Mouse (Mus musculus): Measurements from ENCODE around the gene Rbm38. TPM values are rescaled to one million over a fixed set of nuclear protein-coding genes. Genes with fewer than 3 reads are reported as not detected.

Gene Rbm38
- polyA plus RNA-seq, 1 experiment from 2014 or later, result 74.2 TPM

DNA sequence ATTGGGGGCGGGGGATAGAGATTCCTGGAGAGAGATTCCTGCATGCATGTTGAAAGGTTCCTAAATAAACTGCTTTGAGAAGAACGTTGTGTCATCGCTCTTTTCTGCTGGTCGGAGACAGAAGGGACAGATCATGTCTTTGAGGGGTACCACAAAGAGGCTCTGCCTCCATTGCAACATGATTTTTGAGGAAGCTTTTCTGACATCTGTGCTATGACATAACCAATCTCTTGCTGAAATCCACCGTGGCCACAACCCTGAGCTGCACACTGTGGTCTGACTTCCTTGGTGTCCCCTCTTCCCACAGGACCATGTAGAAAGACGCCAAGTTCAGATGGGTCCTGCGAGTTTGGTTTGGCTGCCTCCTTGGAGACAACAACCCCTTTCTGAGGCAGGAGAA lies 52.6 kb downstream of the Rbm38 start:
- no peak overlapping the region for H3K4me3 ChIP-seq (ENCODE audit: low read depth, low read length)
- H3K27me3 ChIP-seq (ENCODE audit: control insufficient read depth, insufficient read depth, low read length), result no peaks in the 10 kb centered on the region
- no peaks in the 10 kb centered on the region for H3K36me3 ChIP-seq (ENCODE audit: control insufficient read depth, insufficient read depth, low read length)
- 90% methylated on average over 7 of the region's 7 CpGs for WGBS
- ATAC-seq (ENCODE audit: insufficient read depth, low FRiP score, low TSS enrichment), result no peak
- H3K27ac ChIP-seq (ENCODE audit: low read depth, low read length), result no peak overlapping the region
- H3K4me1 ChIP-seq (ENCODE audit: control insufficient read depth, insufficient read depth, low read length), result no peaks in the 10 kb centered on the region
- no peak overlapping the region for H3K4me2 ChIP-seq (ENCODE audit: low read depth)
- no peak overlapping the region for H3K9ac ChIP-seq (ENCODE audit: low read length)
- DNase-seq (ENCODE audit: low spot score), result no peak
- H3K9me3 ChIP-seq (ENCODE audit: control insufficient read depth, low read length), result no peaks in the 10 kb centered on the region

DNA sequence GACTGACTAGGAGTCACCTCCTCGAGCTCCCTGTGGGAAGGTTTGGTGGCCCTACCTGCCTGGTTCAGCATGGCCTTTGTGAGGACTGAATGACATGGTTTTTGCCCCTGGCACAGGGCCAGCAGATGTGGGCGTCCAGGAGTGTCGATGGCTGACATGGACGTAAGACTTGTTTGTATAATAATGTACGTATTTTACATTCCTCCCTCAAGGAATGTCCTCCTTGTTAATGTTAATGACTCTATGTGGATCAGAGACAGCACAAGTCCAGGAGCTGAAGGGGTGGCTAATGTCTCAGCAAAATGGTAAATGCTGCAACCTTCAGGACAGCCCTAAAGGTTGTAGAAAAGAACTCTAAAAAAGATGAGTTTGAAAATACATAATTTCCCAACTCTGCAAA lies 53.4 kb downstream of the Rbm38 start:
- Histone ChIP-seq H3K27me3 (ENCODE audit: control insufficient read depth, insufficient read depth, low read length) (no peaks in the 10 kb centered on the region), H3K9ac (ENCODE audit: low read length) (no peak overlapping the region), H3K9me3 (ENCODE audit: control insufficient read depth, low read length) (no peaks in the 10 kb centered on the region), H3K36me3 (ENCODE audit: control insufficient read depth, insufficient read depth, low read length) (no peaks in the 10 kb centered on the region), H3K4me3 (ENCODE audit: low read depth, low read length) (no peak overlapping the region), H3K27ac (ENCODE audit: low read depth, low read length) (no peak overlapping the region), H3K4me1 (ENCODE audit: control insufficient read depth, insufficient read depth, low read length) (no peaks in the 10 kb centered on the region), H3K4me2 (ENCODE audit: low read depth) (no peak overlapping the region)
- DNase-seq (ENCODE audit: low spot score) (no peak), ATAC-seq (ENCODE audit: insufficient read depth, low FRiP score, low TSS enrichment) (no peak)
- 79% methylated on average over 5 of the region's 5 CpGs for WGBS

DNA sequence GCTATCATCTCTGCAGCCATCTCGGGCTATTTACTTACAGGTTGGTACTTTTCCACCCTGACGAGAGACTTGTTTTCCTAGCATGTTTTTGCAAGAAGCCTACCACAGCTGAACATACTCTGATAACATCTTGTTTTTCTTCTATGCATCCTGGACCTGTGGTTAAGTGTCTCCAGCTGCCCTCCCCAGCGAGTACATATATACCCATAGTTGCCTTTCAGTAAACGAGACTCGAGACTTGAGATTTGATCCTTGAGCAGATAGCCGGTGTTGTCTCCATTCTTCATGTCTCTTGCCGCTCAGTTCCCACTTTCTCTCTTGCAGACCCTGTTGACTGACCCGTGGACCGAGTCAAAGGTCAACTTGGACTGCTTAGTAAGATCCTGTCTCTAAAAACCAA lies 56.6 kb downstream of the Rbm38 start:
- no peak overlapping the region for H3K9ac ChIP-seq (ENCODE audit: low read length)
- no peaks in the 10 kb centered on the region for H3K9me3 ChIP-seq (ENCODE audit: control insufficient read depth, low read length)
- no peak for ATAC-seq (ENCODE audit: insufficient read depth, low FRiP score, low TSS enrichment)
- no peak overlapping the region for H3K4me2 ChIP-seq (ENCODE audit: low read depth)
- H3K27ac ChIP-seq (ENCODE audit: low read depth, low read length), result no peak overlapping the region
- DNase-seq (ENCODE audit: low spot score), result peak; percentile 5
- H3K36me3 ChIP-seq (ENCODE audit: control insufficient read depth, insufficient read depth, low read length), result no peaks in the 10 kb centered on the region
- 77% methylated on average over 9 of the region's 9 CpGs for WGBS
- no peaks in the 10 kb centered on the region for H3K4me1 ChIP-seq (ENCODE audit: control insufficient read depth, insufficient read depth, low read length)
- no peaks in the 10 kb centered on the region for H3K27me3 ChIP-seq (ENCODE audit: control insufficient read depth, insufficient read depth, low read length)
- H3K4me3 ChIP-seq (ENCODE audit: low read depth, low read length), result no peak overlapping the region

DNA sequence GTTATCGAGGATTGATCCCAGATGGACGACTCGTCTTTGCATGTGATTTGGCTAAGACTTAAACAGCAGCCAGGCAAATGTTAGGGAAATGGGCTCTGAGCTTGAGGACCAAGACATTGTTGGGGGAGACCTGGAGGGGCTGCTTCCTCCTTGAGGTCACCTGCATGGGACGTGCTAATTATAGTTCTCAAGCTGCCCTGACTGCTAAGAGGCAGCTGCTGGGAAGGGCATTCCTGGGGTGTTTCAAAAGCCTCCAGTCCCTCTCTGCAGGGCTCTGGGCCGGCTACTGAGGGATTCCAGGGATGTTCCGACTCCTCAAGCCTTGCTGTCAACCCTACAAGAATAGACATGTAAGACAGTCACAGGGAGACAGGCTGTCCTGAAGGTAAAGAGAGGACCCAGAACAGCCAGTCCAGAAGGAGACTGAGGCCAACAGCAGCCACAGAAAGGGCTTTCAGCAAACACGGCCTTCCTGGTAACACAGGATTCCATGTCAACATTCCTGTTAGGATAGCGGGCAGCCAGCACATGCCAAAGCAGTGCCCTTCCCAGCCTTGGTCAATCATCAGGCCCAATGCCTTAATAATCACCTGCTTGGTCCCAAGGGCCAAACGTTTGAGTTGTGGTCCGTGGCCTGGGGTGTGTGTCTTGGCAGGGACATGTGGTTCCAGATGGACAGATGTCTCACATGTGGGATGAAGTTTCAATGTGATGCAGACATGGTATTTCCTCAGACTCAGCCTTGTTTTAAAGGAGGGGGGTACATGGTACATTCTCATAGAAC lies 59.7 kb downstream of the Rbm38 start:
- DNase-seq (ENCODE audit: low spot score) (peak; percentile 7), ATAC-seq (ENCODE audit: insufficient read depth, low FRiP score, low TSS enrichment) (no peak)
- Histone ChIP-seq H3K4me3 (ENCODE audit: low read depth, low read length) (no peak overlapping the region), H3K36me3 (ENCODE audit: control insufficient read depth, insufficient read depth, low read length) (no peaks in the 10 kb centered on the region), H3K27me3 (ENCODE audit: control insufficient read depth, insufficient read depth, low read length) (no peaks in the 10 kb centered on the region), H3K9me3 (ENCODE audit: control insufficient read depth, low read length) (no peaks in the 10 kb centered on the region), H3K9ac (ENCODE audit: low read length) (no peak overlapping the region), H3K4me2 (ENCODE audit: low read depth) (no peak overlapping the region), H3K4me1 (ENCODE audit: control insufficient read depth, insufficient read depth, low read length) (no peaks in the 10 kb centered on the region), H3K27ac (ENCODE audit: low read depth, low read length) (no peak overlapping the region)
- 69% methylated on average over 10 of the region's 10 CpGs for WGBS

DNA sequence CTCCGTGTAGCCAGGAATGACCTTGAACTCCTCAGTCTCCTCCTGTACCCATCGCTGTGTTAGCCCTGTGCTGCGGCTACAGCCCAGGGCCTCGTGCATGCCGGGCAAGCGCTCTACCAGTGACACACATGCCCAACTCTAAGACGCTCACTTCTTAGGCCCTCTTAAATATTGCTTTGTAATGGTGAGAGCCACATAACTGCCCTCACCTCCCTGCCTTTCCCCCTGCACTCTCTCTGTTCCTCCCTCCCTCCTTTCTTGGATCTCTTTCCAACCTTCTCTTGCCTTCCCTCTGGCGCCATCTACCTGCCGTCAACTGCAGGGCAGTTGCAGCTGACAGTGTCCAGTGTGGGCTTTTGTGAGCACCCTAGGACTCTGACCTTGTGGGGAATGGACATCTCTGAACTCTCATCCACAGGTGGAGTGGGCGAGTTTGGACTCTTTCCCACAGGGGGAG lies 60.5 kb downstream of the Rbm38 start:
- H3K4me2 ChIP-seq (ENCODE audit: low read depth), result no peak overlapping the region
- H3K4me3 ChIP-seq (ENCODE audit: low read depth, low read length), result no peak overlapping the region
- no peaks in the 10 kb centered on the region for H3K27me3 ChIP-seq (ENCODE audit: control insufficient read depth, insufficient read depth, low read length)
- H3K9ac ChIP-seq (ENCODE audit: low read length), result no peak overlapping the region
- DNase-seq (ENCODE audit: low spot score) (peak; percentile 76), ATAC-seq (ENCODE audit: insufficient read depth, low FRiP score, low TSS enrichment) (peak; percentile 62)
- H3K36me3 ChIP-seq (ENCODE audit: control insufficient read depth, insufficient read depth, low read length), result no peaks in the 10 kb centered on the region
- H3K9me3 ChIP-seq (ENCODE audit: control insufficient read depth, low read length), result no peaks in the 10 kb centered on the region
- 40% methylated on average over 10 of the region's 10 CpGs for WGBS
- no peak overlapping the region for H3K27ac ChIP-seq (ENCODE audit: low read depth, low read length)
- no peaks in the 10 kb centered on the region for H3K4me1 ChIP-seq (ENCODE audit: control insufficient read depth, insufficient read depth, low read length)

DNA sequence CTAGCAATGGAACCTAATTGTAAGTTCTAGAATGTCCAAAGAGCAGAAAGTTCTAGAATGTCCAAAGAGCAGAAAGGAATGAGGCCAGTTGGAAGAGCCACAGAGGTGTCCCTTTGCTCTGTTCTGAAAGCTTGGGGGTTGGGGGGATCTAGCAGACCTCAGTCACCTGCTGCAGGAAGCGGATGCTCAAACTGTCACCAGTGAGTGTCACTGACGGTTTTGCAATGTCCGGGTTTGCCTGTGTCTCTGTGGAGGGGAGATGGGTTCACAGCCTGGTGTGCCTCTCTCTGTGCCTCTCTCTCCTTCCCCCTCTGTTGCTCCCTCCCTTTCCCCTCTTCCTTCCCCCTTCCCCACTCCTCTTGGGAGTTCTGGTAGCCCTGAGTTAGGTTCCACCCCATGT lies 62.4 kb downstream of the Rbm38 start:
- Histone ChIP-seq H3K27me3 (ENCODE audit: control insufficient read depth, insufficient read depth, low read length) (no peaks in the 10 kb centered on the region), H3K4me1 (ENCODE audit: control insufficient read depth, insufficient read depth, low read length) (no peaks in the 10 kb centered on the region), H3K36me3 (ENCODE audit: control insufficient read depth, insufficient read depth, low read length) (no peaks in the 10 kb centered on the region), H3K9me3 (ENCODE audit: control insufficient read depth, low read length) (no peaks in the 10 kb centered on the region), H3K27ac (ENCODE audit: low read depth, low read length) (no peak overlapping the region), H3K4me3 (ENCODE audit: low read depth, low read length) (no peak overlapping the region), H3K4me2 (ENCODE audit: low read depth) (no peak overlapping the region), H3K9ac (ENCODE audit: low read length) (no peak overlapping the region)
- WGBS, result 86% methylated on average over 3 of the region's 3 CpGs
- ATAC-seq (ENCODE audit: insufficient read depth, low FRiP score, low TSS enrichment) (no peak), DNase-seq (ENCODE audit: low spot score) (peak; percentile 0)

DNA sequence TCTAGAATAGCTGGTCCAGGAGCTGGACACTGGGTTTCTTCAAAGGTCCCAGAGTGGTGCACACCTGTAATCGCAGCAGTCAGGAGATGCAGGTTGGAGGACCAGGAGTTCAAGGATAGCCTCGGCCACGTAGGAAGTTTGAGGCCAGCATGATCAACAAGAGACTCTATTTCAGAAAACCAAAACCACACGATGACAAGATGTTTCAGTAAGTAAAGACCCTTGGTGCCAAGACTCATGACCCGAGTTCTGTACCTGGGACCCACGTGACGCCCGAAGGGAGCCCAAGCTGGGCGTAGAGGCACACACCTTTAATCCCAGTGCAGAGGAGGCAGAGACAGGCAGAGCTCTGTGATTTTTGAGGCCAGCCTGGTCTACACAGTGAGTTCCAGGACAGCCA lies 62.8 kb downstream of the Rbm38 start:
- Histone ChIP-seq H3K4me1 (ENCODE audit: control insufficient read depth, insufficient read depth, low read length) (no peaks in the 10 kb centered on the region), H3K4me2 (ENCODE audit: low read depth) (no peak overlapping the region), H3K4me3 (ENCODE audit: low read depth, low read length) (no peak overlapping the region), H3K9me3 (ENCODE audit: control insufficient read depth, low read length) (no peaks in the 10 kb centered on the region), H3K36me3 (ENCODE audit: control insufficient read depth, insufficient read depth, low read length) (no peaks in the 10 kb centered on the region), H3K27ac (ENCODE audit: low read depth, low read length) (no peak overlapping the region), H3K27me3 (ENCODE audit: control insufficient read depth, insufficient read depth, low read length) (no peaks in the 10 kb centered on the region), H3K9ac (ENCODE audit: low read length) (no peak overlapping the region)
- ATAC-seq (ENCODE audit: insufficient read depth, low FRiP score, low TSS enrichment), result no peak
- 81% methylated on average over 9 of the region's 9 CpGs for WGBS
- peak; percentile 3 for DNase-seq (ENCODE audit: low spot score)

DNA sequence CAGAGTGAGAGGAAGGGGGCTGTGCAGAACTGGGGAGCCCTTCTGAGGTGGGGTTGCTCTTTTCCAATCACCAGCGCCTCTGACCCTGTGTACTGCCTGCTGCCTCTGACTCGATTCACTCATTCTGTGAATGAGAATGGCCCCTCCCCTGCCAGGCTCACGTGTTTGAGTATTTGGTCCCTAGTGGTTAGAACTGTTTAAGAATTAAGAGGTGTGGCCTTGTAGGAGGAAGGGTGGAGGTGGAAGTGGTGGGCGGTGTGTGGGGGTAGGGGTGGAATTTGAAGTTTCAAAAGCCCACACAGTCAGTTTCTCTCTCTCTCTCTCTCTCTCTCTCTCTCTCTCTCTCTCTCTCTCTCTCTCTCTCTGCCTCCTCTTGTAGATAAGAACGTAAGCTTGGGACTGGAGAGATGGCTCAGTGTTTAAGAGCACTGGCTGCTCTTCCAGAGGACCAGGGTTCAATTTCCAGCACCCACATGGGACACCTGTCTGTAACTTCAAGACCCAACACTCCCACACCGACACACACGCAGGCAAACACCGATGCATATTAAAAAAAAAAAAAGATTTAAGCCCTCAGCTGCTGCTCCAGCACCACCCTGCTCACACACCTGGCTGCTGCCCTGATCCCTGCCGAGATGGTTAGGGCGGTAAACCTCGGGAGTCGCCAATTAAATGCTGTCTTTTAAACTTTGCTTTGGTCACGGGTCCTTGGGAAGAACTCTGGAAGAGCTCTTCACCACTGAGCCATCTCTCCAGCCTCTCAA lies 63.6 kb downstream of the Rbm38 start:
- no peak overlapping the region for H3K4me3 ChIP-seq (ENCODE audit: low read depth, low read length)
- H3K36me3 ChIP-seq (ENCODE audit: control insufficient read depth, insufficient read depth, low read length), result no peaks in the 10 kb centered on the region
- ATAC-seq (ENCODE audit: insufficient read depth, low FRiP score, low TSS enrichment) (no peak), DNase-seq (ENCODE audit: low spot score) (peak; percentile 21)
- no peaks in the 10 kb centered on the region for H3K4me1 ChIP-seq (ENCODE audit: control insufficient read depth, insufficient read depth, low read length)
- no peak overlapping the region for H3K27ac ChIP-seq (ENCODE audit: low read depth, low read length)
- H3K4me2 ChIP-seq (ENCODE audit: low read depth), result no peak overlapping the region
- no peak overlapping the region for H3K9ac ChIP-seq (ENCODE audit: low read length)
- WGBS, result 15% methylated on average over 13 of the region's 13 CpGs
- no peaks in the 10 kb centered on the region for H3K9me3 ChIP-seq (ENCODE audit: control insufficient read depth, low read length)
- no peaks in the 10 kb centered on the region for H3K27me3 ChIP-seq (ENCODE audit: control insufficient read depth, insufficient read depth, low read length)

Measured in neural tube, embryonic 11.5 days (tissue).